Mouse (Mus musculus) left cerebral cortex, postnatal 25 days (tissue): ENCODE data around the gene Gm17324. TPM values are rescaled to one million over a fixed set of nuclear protein-coding genes. Genes with fewer than 3 reads are reported as not detected.

Experiments used
- microRNA-seq, 2 experiments: library from miRNA; unstranded; fragments of <30 nt; microRNA quantifications; one replicate each; pipeline ENCODE4 v1.2.0; 2022
- total RNA-seq, 2 experiments: library from RNA; stranded (reverse); gene quantifications; 2 replicates each; pipeline ENCODE4 v1.2.3; 2021

Gene Gm17324
- total RNA-seq, 2 experiments from 2014 or later: 0.66 to 0.73 TPM

Small RNAs within 50 kb of the gene (microRNA-seq; reads per million reads assigned to microRNA genes)
- gene Gm26377: 0 reads per million in 2 experiments

Other genes starting within 250 kb of the Gm17324 start
- gene Gsta1, start 218.1 kb downstream of the Gm17324 start, total RNA-seq: not detected
- gene Gm3776, start 191.7 kb downstream of the Gm17324 start, total RNA-seq: not detected
- not detected for gene Gm10639, start 158.9 kb downstream of the Gm17324 start, total RNA-seq
- not detected for gene Omt2a, start 134.0 kb downstream of the Gm17324 start, total RNA-seq
- not detected for gene Omt2b, start 121.2 kb downstream of the Gm17324 start, total RNA-seq
- gene Gsta2, start 93.0 kb downstream of the Gm17324 start, total RNA-seq: under 1 TPM in 1 of 2 experiments, not detected in 1; 0.43 TPM
- gene Dppa5a, start 80.6 kb downstream of the Gm17324 start, total RNA-seq: not detected
- under 1 TPM in 1 of 2 experiments, not detected in 1; 0.16 TPM for gene Ooep, start 70.1 kb downstream of the Gm17324 start, total RNA-seq
- under 1 TPM in 1 of 2 experiments, not detected in 1; 0.14 TPM for gene Ddx43, start 53.0 kb downstream of the Gm17324 start, total RNA-seq
- gene Cgas, start 5.5 kb downstream of the Gm17324 start, total RNA-seq: under 1 TPM; 0.48 to 0.53 TPM
- gene Mto1, start 578 bp downstream of the Gm17324 start, total RNA-seq: 10 to 100 TPM; 26.0 to 29.5 TPM
- 1,000 to 10,000 TPM; 2,219 to 2,332 TPM for gene Eef1a1, start 40.4 kb upstream of the Gm17324 start, total RNA-seq
- gene Slc17a5, start 139.3 kb upstream of the Gm17324 start, total RNA-seq: 10 to 100 TPM; 18.2 to 18.5 TPM
- under 1 TPM; 0.57 to 0.76 TPM for gene Cd109, start 166.8 kb upstream of the Gm17324 start, total RNA-seq